Mouse (Mus musculus): ENCODE data around the gene Chchd10. TPM values are rescaled to one million over a fixed set of nuclear protein-coding genes. Genes with fewer than 3 reads are reported as not detected.
A peak's percentile ranks its signal among the peaks of the same experiment; 100 is the strongest.

The Chchd10 gene
- total RNA-seq, 2 experiments from 2014 or later, result 1,419 to 1,763 TPM

DNA sequence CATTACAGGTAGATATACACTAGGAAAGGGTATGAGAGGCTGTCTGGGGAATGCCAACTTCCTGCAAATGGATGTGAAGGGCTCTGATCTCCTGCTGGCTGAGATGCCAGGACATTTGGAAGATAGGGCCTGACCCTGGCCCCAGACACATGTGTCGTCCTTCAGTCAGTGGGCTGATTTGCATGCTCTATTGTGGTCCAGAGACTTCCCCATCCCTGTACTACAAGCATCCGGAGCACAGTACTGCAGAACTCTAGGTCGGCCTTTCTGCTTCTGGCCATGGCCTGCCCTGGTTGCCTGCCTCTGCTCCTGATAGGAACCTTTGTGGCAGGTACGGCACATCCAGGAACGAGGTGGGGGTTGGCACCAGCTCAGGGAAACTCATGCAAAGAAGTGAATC lies 15.1 kb downstream of the Chchd10 start:
- DNase-seq (ENCODE audit: low spot score), result no peak

DNA sequence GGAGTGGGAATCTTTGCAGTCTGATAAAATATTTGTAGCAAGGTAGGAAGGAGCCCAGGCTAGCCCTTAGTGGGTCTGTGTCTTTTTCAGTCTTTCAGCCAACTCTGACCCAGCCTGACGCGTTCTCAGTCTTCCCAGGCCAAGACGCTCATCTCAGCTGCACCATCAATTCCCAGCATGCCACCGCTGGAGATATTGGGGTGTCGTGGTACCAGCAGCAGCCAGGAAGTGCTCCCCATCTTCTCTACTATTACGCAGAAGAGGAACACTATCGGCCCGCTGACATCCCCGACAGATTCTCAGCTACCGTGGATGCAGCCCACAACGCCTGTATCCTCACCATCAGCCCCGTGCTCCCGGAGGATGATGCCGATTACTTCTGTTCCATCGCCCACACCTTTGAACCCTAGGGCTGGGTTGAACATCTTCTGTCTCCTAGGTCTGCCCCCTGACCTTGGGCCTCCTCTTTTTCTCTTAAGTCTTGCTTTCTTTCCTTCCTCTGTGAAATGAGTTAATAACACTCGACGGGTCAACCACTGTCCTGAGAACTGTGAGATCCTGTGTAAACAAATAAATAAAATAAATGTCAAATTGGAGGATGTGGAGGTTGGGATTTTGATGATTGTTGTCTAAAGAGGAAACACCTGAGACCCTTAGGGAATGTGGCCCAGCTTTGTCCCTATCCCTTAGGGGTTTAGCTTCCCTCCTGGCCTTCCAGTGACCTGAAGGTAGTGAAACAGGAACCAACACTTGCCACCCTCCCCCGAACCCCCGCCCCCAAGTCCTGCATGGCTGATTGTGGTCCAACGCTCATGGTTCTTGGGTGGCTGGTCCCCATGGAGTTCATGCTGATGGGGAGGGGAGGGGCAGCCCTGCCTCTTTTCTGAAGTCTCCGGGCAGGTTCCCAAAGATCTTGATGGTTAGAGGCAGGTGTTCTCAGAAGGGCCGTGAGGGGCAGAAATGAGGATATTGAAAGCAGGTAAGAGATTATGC lies 16.4 kb downstream of the Chchd10 start:
- no peak for DNase-seq (ENCODE audit: low spot score)

- no peak for DNase-seq (ENCODE audit: low spot score)
Observed at GRCm38 (mm10) chr10:75950791-75951210, 17.9 kb downstream of the Chchd10 start.

- DNase-seq (ENCODE audit: low spot score), result peak; percentile 53
Observed at GRCm38 (mm10) chr10:75951424-75952050, 18.6 kb downstream of the Chchd10 start.

DNA sequence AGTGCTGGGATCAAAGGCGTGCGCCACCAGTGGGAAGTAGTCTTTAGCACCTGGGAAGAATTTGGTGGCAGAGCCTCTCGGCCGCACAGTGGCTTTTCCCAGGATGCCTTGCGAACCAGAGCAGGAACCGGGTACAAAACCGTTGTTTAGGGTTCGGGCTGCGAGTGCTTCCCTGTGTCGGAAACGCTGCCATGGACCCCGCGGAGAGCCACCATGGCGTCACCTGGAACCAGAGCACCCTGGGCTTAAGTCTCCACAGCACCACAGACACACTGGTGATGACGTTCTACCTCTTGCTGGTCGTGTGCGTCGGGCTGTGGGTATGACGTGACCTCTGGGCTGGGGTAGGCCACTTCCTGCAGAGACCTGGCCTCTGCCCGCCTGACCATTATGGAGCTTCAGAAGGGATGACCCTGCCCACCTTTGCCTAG lies 21.5 kb downstream of the Chchd10 start, which contains the start of gene Gm5134:
Gene Gm5134 (plus strand): TSS at position 134 of the 431 bp plus-strand sequence.
- DNase-seq (ENCODE audit: low spot score), result no peak

GRCm38 (mm10) chr10:75973846-75974245 lies 40.9 kb downstream of the Chchd10 start:
- DNase-seq (ENCODE audit: low spot score), result no peak

- no peak for DNase-seq (ENCODE audit: low spot score)
Observed at GRCm38 (mm10) chr10:75975216-75975615, 42.3 kb downstream of the Chchd10 start.

DNA sequence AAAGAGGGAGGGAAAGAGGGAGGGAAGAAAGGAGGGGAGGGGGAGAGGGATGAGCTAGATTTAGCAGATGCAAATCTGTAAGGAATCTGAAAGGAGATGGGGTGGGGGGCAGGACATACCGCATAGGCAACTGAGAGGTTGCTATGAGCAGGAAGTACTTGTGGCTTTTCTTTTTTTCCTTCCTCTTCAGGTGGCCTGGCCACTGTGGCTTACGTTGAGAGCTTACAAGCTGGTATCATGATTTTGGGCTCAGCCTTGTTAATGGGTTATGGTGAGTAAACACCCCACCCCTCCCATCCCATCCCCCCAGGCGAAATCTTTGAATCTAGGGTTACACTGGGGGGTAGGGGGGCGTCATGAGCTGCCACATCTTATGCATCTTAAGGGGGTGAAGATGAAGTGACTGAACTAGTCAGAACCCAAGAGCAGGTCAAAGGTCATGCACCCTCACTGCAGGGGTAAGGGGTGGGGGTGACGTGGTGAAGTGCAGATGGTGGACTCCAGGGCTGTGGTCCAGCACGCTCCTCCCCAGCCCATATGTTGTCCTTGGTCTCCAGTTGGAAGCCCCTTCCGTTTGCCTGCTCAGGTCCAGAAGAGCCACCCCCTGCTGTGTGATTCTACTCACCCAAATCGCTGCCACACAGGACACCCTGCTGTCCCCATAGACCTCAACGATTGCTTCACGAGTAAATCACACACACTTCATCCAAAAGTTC lies 45.3 kb downstream of the Chchd10 start:
- no peak for DNase-seq (ENCODE audit: low spot score)

DNA sequence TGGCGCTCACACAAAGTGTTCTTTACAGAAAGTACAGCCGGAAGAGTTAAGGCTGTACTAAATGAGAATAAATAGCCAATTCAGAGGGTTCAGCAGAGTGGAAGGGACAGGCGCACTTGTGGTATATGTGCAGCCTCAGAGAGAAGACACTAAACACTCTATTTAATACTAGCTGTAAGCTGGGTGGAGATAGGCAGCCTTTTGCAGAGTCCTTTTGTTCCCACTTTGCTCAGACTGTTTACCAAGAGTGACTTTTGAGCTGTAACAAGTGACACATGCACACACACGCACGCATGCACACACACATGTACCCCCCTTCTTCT lies 45.9 kb downstream of the Chchd10 start:
- DNase-seq (ENCODE audit: low spot score), result no peak

- no peak for DNase-seq (ENCODE audit: low spot score)
Observed at GRCm38 (mm10) chr10:75979432-75979831, 46.5 kb downstream of the Chchd10 start.

Other genes with a start within 250 kb of the Chchd10 start
- 1 to 10 TPM; 7.7 to 8.0 TPM for gene Cabin1, start 168.8 kb upstream of the Chchd10 start, total RNA-seq (2021)
- gene Ddt, start 159.7 kb upstream of the Chchd10 start, total RNA-seq (2021), result 10 to 100 TPM; 30.6 to 38.3 TPM
- gene Gm20441, start 152.2 kb upstream of the Chchd10 start, total RNA-seq (2021), result not detected
- gene Gstt3, start 151.7 kb upstream of the Chchd10 start, total RNA-seq (2021), result 1 to 10 TPM; 1.8 to 2.5 TPM
- 1 to 10 TPM; 6.0 to 8.0 TPM for gene Gstt1, start 134.5 kb upstream of the Chchd10 start, total RNA-seq (2021)
- gene Gstt4, start 110.6 kb upstream of the Chchd10 start, total RNA-seq (2021), result not detected
- gene Gstt2, start 95.7 kb upstream of the Chchd10 start, total RNA-seq (2021), result 1 to 10 TPM; 2.6 to 3.4 TPM
- gene Mif, start 72.9 kb upstream of the Chchd10 start, total RNA-seq (2021), result 100 to 1,000 TPM; 150 to 158 TPM
- gene Derl3, start 39.7 kb upstream of the Chchd10 start, total RNA-seq (2021), result under 1 TPM in 1 of 2 experiments, not detected in 1; 0.38 TPM
- gene Smarcb1, start 11.5 kb upstream of the Chchd10 start, total RNA-seq (2021), result 10 to 100 TPM; 14.2 to 16.6 TPM
- 1 to 10 TPM; 1.8 to 2.6 TPM for gene Mmp11, start 3.4 kb downstream of the Chchd10 start, total RNA-seq (2021)
- gene Gm867, start 7.5 kb downstream of the Chchd10 start, total RNA-seq (2021), result not detected
- not detected for gene Vpreb3, start 9.9 kb downstream of the Chchd10 start, total RNA-seq (2021)
- gene Gm5134, start 21.4 kb downstream of the Chchd10 start, total RNA-seq (2021), result not detected
- 1 to 10 TPM; 8.0 to 10.0 TPM for gene Zfp280b, start 99.5 kb downstream of the Chchd10 start, total RNA-seq (2021)
- not detected for gene Slc5a4b, start 177.8 kb downstream of the Chchd10 start, total RNA-seq (2021)
- not detected for gene Slc5a4a, start 214.3 kb downstream of the Chchd10 start, total RNA-seq (2021)